Mouse (Mus musculus) embryo, embryonic 10.5 days (tissue): ENCODE results near the gene Dbi.
A peak's percentile ranks its signal among the peaks of the same experiment; 100 is the strongest.

Experiments used
- DNase-seq: peaks from one replicate; pipeline ENCODE4 v3.0.0-alpha.2; 2015; ENCODE audit warnings: low spot score

Gene Dbi

DNA sequence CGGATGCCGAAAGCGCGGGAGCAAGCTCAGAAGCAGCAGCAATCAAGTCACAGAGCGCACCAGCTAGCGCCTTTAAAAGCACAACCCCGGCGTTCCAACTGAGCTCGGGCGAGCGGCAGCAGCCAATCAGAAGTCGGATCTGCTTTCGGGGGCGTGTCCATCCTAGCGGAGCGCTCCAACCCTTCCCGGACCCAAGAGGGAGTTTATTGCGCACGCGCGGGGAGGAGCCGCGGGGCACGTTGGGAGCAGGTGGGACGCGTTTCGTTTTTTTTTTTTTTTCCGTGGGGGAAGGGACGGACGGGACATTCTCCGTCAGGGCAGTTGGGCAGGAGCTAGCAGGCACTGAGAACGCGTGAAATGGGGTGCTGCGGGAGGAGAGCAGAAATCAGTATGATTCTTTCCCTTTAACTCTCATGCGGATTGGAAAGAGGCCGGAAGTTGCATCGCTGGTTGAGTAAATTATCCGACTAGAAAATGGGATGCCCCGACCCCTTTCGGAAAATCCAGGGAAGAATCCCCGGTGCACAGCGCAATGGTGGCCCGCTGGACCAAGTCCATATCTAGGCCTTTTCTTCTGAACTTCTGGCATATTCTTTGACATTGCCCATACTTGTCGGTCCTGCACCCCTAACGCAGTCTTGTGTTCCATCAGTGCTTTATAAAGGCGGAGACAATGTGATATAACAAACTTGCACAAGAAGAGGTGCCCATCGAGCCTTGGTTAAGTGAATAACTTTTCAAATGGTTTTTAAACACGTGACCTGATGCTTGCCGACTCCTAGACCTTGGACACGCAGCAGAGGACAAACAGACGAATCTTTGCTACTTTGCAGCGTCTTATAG is at the start of gene Dbi, which contains the start of gene 3110009E18Rik:
Gene Dbi, minus strand, starts transcription at position 110 of the 843 bp plus-strand sequence.
Gene 3110009E18Rik, plus strand, starts transcription at position 219 of the 843 bp plus-strand sequence.
- peak; percentile 99 for DNase-seq

DNA sequence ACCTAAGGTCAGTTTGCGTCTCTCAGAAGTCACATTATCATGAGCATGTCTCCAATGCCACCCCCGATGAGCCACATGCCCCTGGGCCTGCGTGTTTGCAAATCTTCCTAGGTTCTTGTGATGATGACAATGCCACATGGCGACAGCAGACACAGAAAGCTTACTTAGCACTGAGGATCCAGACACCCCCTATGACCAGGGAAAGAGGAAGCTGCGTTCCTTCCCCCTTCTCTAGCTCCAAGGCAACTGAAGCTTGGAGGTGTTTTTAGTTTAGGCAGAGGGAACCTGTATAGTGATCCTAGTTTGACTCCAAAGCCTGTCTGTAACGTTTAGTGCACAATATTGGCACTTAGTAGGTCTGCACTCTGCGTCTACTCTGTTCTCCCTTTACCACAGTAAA is 49.4 kb upstream of the Dbi start:
- DNase-seq: no peak

DNA sequence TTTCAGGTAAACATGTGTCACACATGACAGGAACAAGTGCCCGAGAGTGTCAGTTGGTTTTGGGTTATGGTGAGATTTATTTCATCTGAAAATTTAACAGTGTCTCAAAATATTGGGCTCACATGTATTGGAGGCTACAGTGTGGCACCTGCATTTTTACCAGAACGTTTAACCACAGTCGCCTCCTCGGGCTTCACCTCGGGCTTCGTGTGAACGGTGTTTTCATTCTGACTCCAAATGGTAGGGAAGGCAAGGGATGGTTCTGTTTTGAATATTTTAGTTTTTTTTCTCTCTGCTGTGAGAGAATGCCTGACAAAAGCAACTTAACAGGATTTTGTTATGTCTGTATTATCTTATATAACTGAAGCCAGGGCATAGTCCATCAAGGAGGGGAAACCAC is 47.8 kb upstream of the Dbi start:
- no peak for DNase-seq

DNA sequence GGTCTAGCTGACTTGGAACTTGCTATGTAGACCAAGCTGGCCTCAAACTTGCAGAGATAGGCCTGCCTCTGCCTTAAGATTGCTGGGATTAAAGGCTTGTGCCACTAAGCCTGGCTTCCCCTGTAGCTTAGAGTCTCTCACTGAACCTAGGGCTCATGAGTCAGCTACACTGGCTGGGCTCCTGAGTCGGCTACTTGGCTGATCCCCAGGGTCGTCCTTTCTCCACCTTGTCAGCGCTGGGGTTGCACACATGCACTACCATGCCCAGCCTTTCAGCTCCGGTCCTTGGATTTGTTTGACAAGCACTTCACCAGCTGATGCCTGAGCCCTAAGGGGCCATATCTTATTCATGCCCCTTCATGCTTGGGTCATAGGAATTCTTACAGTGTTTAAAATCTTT is 47.1 kb upstream of the Dbi start:
- no peak for DNase-seq

DNA sequence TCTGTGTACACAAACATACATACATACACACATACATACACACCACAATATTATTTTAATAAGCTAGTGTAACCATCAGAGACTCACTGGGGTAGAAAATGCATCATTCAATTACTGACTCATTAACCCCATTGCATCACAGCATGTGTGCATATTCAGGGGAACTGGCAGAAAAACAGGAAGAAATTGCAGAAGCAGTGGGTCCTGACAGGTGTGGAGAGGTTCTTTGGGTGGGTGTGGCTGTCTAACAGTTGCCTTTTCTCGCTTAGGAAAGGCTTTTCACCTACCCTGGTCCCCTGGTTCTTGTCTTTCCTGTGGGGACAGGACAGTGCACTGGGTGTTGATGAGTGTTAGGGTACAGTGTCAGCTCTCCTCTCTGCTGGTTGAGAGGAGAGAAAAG is 41.7 kb upstream of the Dbi start:
- no peak for DNase-seq

DNA sequence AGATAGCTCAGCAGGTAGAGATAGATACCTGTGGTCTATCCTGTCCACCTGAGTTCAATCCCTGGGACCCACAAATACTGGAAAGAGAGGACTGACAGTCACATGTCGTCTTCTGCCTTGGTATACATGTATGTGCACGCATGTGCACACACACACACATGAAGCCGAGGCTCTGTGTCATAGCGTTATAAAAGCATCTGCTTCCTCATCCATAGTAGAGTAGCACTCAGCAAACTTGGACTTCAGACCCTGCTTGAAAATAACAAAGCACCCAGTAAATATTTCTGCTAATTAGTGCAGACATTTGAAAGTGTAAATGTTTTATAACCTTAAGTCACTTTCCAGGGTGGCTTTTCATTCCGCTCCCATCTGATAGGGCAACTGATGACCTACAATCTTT is 40.6 kb upstream of the Dbi start:
- no peak for DNase-seq

DNA sequence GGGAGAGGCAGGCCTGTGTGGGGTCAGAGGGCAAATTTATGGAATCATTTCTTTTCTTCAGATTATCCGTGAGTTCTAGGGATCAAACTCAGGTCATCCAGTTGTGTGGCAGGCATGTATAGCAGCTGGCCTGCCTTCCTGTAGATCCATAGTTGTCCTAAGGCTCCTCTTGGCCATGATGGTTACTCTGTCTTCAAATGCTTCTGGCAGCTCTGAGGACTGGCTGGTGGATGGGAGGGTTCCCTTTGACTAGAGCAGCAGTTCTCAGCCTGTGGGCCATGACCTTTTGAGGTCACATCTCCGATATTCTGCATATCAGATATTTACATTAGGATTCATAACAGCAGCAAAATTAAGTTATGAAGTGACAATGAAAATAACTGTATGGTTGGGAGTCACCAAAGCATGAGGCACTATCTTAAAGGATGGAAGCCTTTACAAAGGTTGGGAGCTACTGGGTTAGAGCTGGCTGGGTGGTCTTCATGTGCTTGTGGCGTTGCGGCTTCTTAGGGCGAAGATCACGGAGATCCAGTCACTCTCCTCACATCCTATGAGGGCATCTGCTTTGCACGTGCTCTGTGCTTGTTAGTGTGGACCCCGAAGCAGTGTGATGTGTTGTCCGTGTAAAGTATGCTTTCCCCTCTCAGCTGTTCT is 37.7 kb upstream of the Dbi start:
- no peak for DNase-seq

DNA sequence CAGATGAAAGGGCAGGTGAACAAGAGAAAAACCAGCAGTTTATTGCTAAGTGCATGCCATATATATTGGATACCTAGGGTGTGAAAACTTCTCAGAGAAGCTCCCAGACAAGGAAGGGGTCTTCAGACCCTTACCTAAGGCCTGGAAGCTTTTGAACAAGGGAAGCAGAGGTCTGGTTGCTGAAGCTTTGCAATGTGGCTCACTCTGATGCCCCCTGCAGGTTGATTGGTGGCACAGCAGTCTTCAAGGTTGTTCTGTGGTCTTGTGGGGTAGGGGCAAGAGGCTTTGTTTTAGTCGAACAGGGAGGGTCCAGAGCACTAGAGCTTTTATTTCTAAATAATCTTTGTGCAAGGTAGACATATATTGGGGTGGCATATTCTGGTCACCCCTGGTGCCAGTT is 34.4 kb upstream of the Dbi start:
- DNase-seq: peak; percentile 72

DNA sequence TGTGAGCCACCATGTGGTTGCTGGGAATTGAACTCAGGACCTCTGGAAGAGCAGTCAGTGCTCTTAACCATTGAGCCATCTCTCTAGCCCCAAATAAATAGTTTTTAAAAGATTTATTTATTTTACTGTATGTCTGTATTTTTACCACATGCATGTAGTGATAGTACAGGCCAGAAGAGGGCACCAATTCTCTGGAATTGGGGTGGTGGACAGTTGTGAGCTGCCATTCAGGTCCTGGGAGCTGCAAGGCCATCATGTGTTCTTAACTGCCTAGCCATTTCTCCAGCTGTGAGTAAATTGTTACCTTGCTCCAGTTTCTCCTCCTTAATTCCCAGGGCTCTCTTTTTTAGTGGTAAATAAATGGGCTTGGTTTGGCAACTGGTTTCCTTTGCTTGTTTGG is 33.4 kb upstream of the Dbi start:
- DNase-seq: peak; percentile 72

DNA sequence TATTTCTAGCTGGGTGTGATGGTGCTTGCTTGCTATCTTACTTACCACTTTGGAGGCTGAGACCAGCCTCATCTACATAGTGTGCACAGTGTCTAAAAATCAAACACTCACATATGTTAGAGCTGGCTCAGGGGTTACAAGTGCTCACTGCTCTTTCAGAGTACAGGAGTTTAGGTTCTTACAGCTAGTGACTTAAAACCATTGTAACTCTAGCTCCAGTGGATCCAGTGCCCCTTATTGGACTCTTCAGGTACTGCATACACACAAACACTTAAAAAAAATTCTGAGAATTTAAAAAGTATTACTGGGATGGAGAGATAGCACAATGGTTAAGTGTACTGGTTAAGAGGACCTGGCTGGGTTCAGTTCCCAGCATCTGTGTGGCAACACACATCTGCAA is 26.1 kb upstream of the Dbi start:
- no peak for DNase-seq

DNA sequence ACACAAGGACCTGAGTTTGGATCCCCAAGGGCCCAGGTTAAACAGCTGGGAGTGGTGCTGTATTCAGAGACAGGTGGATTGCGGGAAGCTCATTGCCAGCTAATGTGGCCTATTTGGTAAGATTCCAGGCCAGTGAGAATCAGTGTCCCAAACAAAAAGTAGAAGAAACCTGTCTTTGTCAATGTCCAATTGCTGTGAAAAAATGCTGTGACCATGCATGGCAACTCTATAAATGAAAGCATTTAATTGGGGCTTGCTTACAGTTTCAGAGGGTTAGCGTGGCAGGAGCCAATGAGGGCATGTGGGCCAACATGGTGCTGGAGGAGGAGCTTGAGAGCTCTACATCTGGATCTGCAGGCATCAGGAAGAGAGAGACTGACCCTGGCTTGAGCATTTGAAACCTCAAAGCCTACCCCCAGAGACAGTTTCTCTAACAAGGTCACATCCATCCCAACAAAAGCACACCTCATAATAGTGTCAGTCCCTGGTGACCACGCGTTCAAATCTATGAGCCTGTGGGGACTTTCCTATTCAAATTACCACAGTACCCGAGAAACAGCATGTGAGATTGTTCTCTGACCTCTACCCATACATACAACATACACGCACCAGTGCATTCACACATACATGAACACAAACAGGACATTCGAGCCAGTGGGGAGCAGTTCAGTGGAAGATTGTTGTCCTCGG is 24.8 kb upstream of the Dbi start:
- DNase-seq: no peak

DNA sequence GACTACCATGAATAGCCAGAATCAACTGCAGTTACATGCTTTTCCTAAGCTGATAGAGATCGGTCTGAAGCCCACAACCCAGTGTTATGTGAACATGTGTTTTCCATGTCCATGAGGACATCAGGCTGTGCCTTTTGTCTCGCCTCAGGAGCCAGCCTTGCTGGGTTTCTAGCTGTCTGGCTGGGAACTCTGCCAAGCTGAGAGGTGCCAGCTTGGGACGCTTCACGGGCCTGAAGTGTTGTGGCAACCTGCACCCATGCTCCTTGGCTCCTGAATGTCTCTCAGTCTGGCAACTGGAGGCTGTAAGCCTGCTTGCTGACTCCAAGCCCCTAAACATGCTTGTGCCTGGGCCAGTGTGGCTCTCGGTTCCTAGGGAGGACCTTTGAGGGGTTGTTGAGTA is 21.7 kb upstream of the Dbi start:
- DNase-seq: no peak

DNA sequence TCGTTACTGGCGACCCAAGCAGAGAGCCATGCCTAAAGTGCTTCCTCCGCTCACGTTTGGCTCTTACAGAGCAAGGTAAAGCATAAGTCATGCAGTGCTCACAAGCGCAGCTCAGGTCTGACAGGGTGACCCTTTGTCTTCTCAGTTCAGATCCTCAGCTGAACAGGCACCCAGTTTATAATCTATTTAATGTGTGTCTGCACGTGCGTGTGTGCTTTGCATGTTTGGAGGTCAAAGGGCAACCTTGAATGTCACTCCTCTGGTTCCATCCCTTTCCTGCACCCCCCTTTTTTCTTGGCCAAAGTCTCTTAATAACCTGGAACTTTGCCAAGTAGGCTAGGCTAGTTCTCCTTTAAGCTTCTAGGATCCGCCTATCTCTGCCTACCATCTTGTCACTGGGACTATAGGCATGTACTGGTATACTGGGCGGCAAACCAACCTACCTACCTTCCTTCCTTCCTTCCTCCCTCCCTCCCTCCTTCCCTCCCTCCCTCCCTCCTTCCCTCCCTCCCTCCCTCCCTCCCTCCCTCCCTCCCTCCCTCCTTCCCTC is 19.3 kb upstream of the Dbi start:
- no peak for DNase-seq

DNA sequence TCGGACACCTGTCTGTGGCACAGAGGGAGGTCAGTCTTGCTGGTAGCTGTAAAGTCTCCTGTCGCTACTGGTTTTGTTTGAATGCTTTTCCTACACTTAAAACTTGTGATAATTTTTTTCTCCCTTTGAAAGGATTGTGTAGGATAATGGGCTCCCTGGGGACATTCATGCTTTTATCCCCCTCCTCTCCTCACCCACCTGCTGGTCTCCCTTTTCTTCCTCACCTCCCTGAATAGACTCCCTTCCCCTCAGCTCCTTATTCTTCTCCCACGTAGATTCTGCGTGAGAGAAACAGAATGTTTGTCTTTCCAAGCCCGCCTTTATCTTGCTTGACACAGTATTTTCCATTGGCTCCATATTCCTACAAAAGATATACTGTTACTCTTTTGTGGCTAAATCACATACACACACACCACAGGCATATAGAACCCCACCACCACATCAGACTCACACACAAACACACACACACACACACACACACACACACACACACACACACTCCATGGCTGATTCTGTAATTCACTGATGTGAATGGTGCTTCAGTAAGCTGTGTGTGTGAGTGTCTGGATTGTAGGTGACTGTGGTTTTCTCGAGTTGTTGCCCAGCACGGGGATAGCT is 18.2 kb upstream of the Dbi start:
- DNase-seq: no peak

DNA sequence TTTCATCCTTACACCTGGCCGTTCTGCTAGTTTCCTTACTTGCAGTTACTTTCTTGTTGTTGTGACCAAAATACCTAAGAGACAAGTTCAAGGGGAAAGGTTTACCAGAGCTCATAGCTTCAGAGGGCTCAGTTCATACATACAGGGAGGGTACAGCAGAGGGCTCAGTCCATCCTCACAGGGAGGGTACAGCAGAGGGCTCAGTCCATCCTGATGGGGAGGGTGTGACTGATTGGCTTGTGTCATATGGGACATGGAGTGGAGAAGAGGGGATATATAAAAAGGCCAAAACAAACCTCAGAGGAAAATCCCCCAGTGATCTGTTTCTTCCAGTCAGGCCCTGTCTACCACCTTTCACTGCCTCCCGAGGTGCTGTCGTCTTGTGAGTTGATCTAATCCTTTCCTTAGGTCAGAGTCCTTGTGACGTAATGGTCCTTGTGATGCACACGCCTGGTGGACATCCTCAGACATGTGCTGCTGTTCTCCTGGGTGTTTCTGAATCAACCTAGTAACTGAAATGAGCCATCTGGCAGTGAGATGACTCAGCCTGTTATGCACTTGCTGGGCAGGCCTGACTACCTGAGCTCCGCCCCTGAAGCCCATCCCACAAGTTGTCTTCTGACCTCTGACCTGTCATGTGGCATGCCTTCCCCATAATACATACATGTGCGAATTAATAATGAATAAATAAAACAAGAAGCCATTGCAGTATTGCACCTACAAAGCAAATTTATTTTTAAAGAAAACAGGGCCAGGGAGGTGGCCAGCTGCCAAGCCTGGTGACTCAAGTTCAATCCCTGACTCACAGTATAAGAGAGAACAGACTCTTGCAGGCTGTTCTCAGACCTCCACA is 15.3 kb upstream of the Dbi start:
- DNase-seq: no peak

DNA sequence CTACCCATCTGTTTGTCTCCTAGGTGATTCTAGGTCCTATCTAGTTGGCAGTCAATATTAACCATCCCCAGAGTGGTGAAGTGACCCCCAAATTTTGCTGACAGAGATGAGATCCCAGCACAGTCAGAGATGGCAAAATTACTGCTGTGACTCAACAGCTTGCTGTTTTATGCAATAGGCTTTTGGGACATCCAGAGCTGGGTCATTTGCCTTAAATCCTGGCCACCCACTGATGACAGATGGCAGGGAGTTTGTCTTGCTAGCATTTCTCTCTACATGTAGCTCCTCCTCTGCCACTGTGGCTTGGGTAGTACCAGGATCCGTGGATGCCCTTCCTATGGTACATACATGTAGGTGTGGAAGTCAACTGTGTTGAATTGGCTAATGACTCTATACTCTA is 11.5 kb upstream of the Dbi start:
- no peak for DNase-seq

DNA sequence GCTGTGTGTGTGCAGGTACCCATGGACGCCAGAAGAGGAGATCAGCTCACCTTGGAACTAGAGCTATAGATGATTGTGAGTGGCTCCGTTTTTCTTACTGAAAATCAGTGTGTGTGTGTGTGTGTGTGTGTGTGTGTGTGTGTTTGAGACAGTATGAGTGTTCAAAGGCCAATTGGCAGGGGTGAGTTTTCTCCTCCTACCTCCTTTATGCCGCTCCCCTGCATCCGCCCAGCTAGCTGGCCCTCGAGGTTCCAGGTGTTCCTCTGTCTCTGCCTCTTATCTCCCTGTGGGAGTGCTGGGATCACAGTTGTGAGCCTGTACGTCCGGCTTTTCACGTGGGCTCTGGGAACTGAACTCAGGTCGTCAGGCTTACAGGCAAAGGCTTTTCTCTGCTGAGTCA is 5.4 kb upstream of the Dbi start:
- no peak for DNase-seq

DNA sequence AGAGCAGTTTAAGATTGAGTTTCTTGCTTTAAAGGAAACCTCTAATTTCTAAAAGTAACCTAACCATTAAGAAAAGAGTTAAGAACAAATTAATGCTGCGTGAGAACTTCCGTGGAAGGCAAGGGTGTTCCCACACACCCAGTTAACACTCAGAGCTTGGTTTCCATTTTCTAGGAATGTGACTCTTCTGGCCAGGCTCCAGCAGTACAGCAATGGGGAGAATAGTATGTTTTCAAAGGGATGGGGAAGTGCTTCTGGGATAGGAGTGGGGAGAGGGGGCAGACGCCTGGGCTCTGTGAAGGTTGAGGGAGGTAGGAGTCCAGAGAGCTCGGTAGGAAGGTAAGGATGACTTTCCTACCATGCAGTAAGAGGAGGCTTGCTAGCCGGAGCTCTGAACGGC is 4.6 kb upstream of the Dbi start:
- no peak for DNase-seq

DNA sequence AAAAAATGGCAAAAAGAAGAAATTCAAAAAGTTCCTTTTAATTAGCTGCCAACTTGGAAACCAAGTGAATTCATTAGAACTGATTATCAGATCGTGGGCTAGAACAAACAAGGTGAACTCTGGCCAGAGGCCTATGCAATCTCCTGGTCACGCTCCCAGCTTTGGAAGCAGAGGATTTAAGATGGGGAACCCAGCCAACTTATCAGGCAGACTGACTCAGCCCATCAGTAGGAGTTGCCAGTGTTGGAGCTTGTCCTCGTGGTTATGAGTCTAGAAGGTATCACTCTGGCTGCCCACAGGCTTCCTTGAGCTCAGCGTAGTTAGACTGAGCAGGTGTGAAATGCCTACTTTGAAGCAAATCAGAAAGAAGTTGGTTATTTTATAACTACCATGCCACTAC is 4.0 kb upstream of the Dbi start:
- DNase-seq: no peak

DNA sequence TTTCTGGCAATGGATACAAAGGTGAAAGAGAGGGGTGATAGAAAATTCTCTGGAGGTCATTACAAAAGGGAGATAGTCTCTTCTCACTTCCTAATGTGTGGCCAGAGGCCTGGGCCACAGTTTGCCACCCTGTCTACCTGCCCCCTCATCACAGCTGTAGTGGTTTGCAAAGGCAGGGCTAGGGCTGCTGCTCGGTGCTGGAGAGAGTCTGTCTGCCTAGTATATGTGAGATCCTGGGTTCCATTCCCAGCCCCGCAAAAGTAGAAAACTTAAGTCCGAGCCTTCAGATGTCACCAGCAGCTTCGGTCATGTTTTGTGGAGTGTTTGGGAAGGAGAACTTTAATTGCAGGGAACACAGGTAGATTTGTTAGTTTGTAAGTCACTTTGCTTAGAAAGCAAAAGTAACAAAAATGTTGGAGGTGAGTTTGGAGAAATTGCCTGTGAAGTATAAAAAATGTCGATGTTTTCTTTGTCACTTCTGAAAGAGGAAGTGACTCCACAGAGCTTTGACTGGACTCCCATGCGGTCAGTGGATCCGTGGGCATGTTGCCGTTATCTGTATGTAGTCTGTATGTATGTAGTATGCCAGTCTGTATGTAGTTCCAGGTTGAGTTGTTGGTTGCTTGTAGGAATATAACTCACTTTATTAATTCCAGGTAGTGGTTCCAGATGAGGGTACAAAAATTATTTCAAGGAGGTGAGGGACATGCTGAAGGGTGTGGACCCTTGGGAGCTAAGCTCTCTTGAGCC is 1.9 kb upstream of the Dbi start:
- no peak for DNase-seq
